Mouse (Mus musculus) CH12.LX (cell line): ENCODE measurements around the gene Actr5. TPM values are rescaled to one million over a fixed set of nuclear protein-coding genes. Genes with fewer than 3 reads are reported as not detected.
A peak's percentile ranks its signal among the peaks of the same experiment; 100 is the strongest.

Source experiments
- DNase-seq: peaks from one replicate; pipeline ENCODE4 v3.0.0-alpha.2; 2013; ENCODE audit errors: extremely low read depth
- H3K27ac ChIP-seq: 2 replicates; pipeline ENCODE4 v1.5.1; 2012; ENCODE audit warnings: low read depth, mild to moderate bottlenecking, control low read depth, moderate library complexity; ENCODE audit not compliant: insufficient read depth
- H3K27me3 ChIP-seq: replicated peaks from 2 replicates; pipeline ENCODE3; 2012; ENCODE audit warnings: inconsistent platforms
- H3K36me3 ChIP-seq, 2 experiments: replicated peaks in 1 of 2; 2 replicates each; pipeline versions ENCODE3 to v1.6.1; 2012; ENCODE audit warnings: inconsistent platforms in 1 of 2, low read length in 1 of 2, mild to moderate bottlenecking in 1 of 2, mixed read lengths in 1 of 2, moderate library complexity in 1 of 2; ENCODE audit not compliant: control insufficient read depth in 1 of 2, insufficient read depth in 1 of 2
- H3K4me1 ChIP-seq, 2 experiments: 2 replicates each; pipeline ENCODE4 v1.6.1; 2012; ENCODE audit warnings: inconsistent platforms in 1 of 2, moderate library complexity in 1 of 2; ENCODE audit not compliant: insufficient read depth in 2 of 2, control insufficient read depth in 1 of 2
- H3K4me2 ChIP-seq: 2 replicates; pipeline ENCODE4 v1.6.1; 2012; ENCODE audit warnings: low read depth, mild to moderate bottlenecking, control low read depth; ENCODE audit not compliant: poor library complexity, insufficient read depth, severe bottlenecking
- H3K4me3 ChIP-seq, 3 experiments: fragments of 150-350 bp in 1 of 3; sonication (generic) in 1 of 3; replicated peaks in 1 of 3; 2 replicates each; pipeline versions ENCODE3 to v1.5.1; 2011 to 2012; ENCODE audit warnings: low read depth in 2 of 3, low read length in 2 of 3, mild to moderate bottlenecking in 2 of 3, moderate library complexity in 2 of 3, control low read depth in 1 of 3, improper control_type of control experiment in 1 of 3, inconsistent platforms in 1 of 3, mixed read lengths in 1 of 3; ENCODE audit not compliant: poor library complexity in 1 of 3
- H3K79me2 ChIP-seq: replicated peaks from 2 replicates; pipeline ENCODE4 v1.6.1; 2012; ENCODE audit warnings: mild to moderate bottlenecking, moderate library complexity; ENCODE audit not compliant: control insufficient read depth, poor library complexity, insufficient read depth, severe bottlenecking; ENCODE audit errors: extremely low read depth
- H3K9ac ChIP-seq: 2 replicates; pipeline ENCODE4 v1.6.1; 2012; ENCODE audit warnings: low read depth, mild to moderate bottlenecking, control low read depth, moderate library complexity; ENCODE audit not compliant: insufficient read depth
- H3K9me3 ChIP-seq: replicated peaks from 2 replicates; pipeline ENCODE3; 2012; ENCODE audit warnings: low read length, inconsistent platforms, mixed read lengths
- CHD2 ChIP-seq: IDR thresholded peaks from 2 replicates; pipeline ENCODE4 v1.6.1; 2011; ENCODE audit warnings: low read length, improper control_type of control experiment
- CTCF ChIP-seq, 2 experiments: IDR thresholded peaks in 1 of 2; conservative IDR thresholded peaks in 1 of 2; 2 replicates each; pipeline ENCODE4 v1.5.1; 2011 to 2012; ENCODE audit warnings: low read depth in 2 of 2, low read length in 2 of 2, improper control_type of control experiment in 1 of 2, inconsistent platforms in 1 of 2, mild to moderate bottlenecking in 1 of 2, moderate library complexity in 1 of 2
- E2F4 ChIP-seq: IDR thresholded peaks from 2 replicates; pipeline ENCODE4 v1.6.1; 2011; ENCODE audit warnings: low read depth, low read length, improper control_type of control experiment; ENCODE audit not compliant: insufficient replicate concordance
- ELF1 ChIP-seq: IDR thresholded peaks from 2 replicates; pipeline ENCODE4 v1.6.1; 2014; ENCODE audit warnings: low read depth, mild to moderate bottlenecking, inconsistent platforms, low read length, improper control_type of control experiment
- EP300 ChIP-seq: IDR thresholded peaks from 2 replicates; pipeline ENCODE4 v1.6.1; 2011; ENCODE audit warnings: low read length, improper control_type of control experiment
- GABPA ChIP-seq: IDR thresholded peaks from 2 replicates; pipeline ENCODE4 v1.6.1; 2012; ENCODE audit warnings: low read depth, low read length, improper control_type of control experiment, inconsistent platforms; ENCODE audit not compliant: insufficient replicate concordance
- IRF4 ChIP-seq: IDR thresholded peaks from 2 replicates; pipeline ENCODE4 v1.6.1; 2014; ENCODE audit warnings: low read depth, mild to moderate bottlenecking, inconsistent platforms, low read length, improper control_type of control experiment
- JUN ChIP-seq: IDR thresholded peaks from 2 replicates; pipeline ENCODE4 v1.6.1; 2011; ENCODE audit warnings: low read depth, mild to moderate bottlenecking, low read length, improper control_type of control experiment, moderate library complexity; ENCODE audit not compliant: insufficient read depth
- JUND ChIP-seq: conservative IDR thresholded peaks from 2 replicates; pipeline ENCODE4 v1.6.1; 2011; ENCODE audit warnings: low read depth, low read length, improper control_type of control experiment
- MAFK ChIP-seq: IDR thresholded peaks from 2 replicates; pipeline ENCODE4 v1.6.1; 2011; ENCODE audit warnings: low read length, improper control_type of control experiment; ENCODE audit not compliant: insufficient replicate concordance
- MXI1 ChIP-seq: IDR thresholded peaks from 2 replicates; pipeline ENCODE4 v1.6.1; 2011; ENCODE audit warnings: mild to moderate bottlenecking, low read depth, low read length, improper control_type of control experiment
- MYC ChIP-seq: IDR thresholded peaks from 2 replicates; pipeline ENCODE4 v1.6.1; 2011; ENCODE audit warnings: low read depth, mild to moderate bottlenecking, improper control_type of control experiment, low read length
- NELFE ChIP-seq: IDR thresholded peaks from 2 replicates; pipeline ENCODE4 v1.6.1; 2011; ENCODE audit warnings: low read depth, low read length, improper control_type of control experiment
- POLR2A ChIP-seq: IDR thresholded peaks from 2 replicates; pipeline ENCODE4 v1.6.1; 2011; ENCODE audit warnings: low read depth, mild to moderate bottlenecking, improper control_type of control experiment, low read length
- POLR2AphosphoS2 ChIP-seq: IDR thresholded peaks from 2 replicates; pipeline ENCODE4 v1.6.1; 2011; ENCODE audit warnings: low read depth, low read length, improper control_type of control experiment
- RAD21 ChIP-seq: IDR thresholded peaks from 2 replicates; pipeline ENCODE4 v1.6.1; 2011; ENCODE audit warnings: low read depth, mild to moderate bottlenecking, low read length, improper control_type of control experiment, moderate library complexity
- RCOR1 ChIP-seq: conservative IDR thresholded peaks from 2 replicates; pipeline ENCODE4 v1.6.1; 2012; ENCODE audit warnings: low read depth, mild to moderate bottlenecking, inconsistent platforms, low read length, improper control_type of control experiment
- SIN3A ChIP-seq: IDR thresholded peaks from 2 replicates; pipeline ENCODE4 v1.6.1; 2012; ENCODE audit warnings: low read length, improper control_type of control experiment, inconsistent platforms
- TCF12 ChIP-seq: IDR thresholded peaks from 2 replicates; pipeline ENCODE4 v1.6.1; 2014; ENCODE audit warnings: low read depth, mild to moderate bottlenecking, inconsistent platforms, low read length, improper control_type of control experiment
- UBTF ChIP-seq: IDR thresholded peaks from 2 replicates; pipeline ENCODE4 v1.6.1; 2012; ENCODE audit warnings: low read depth, mild to moderate bottlenecking, inconsistent platforms, low read length, improper control_type of control experiment, moderate library complexity
- ZC3H11A ChIP-seq: IDR thresholded peaks from 2 replicates; pipeline ENCODE4 v1.6.1; 2012; ENCODE audit warnings: low read depth, mild to moderate bottlenecking, inconsistent platforms, low read length, improper control_type of control experiment
- ZMIZ1 ChIP-seq: IDR thresholded peaks from 2 replicates; pipeline ENCODE4 v1.6.1; 2012; ENCODE audit warnings: low read depth, mild to moderate bottlenecking, inconsistent platforms, low read length, improper control_type of control experiment
- ZNF384 ChIP-seq: IDR thresholded peaks from 2 replicates; pipeline ENCODE4 v1.6.1; 2012; ENCODE audit warnings: low read depth, low read length, improper control_type of control experiment, inconsistent platforms
- dilution Hi-C: fragments of 300-500 bp; cut with MboI; formaldehyde crosslinking; loops from 2 replicates; pipeline ENCODE4 v1.14.3; 2020; ENCODE audit warnings: low sequenced_read_pairs; ENCODE audit not compliant: extremely low pct_unique_long_range_greater_than_20kb, extremely low pct_ligation_motif_present
- in situ Hi-C: fragments of 300-500 bp; cut with MboI; formaldehyde crosslinking; loops from 3 replicates; pipeline ENCODE4 v1.14.3; 2019; ENCODE audit warnings: low sequenced_read_pairs, low pct_ligation_motif_present, low pct_unique_long_range_greater_than_20kb, mixed read lengths
- polyA plus RNA-seq: library from polyadenylated mRNA; unstranded; fragments of >175 nt; gene quantifications from 2 replicates; pipeline ENCODE4 v1.2.1, GENCODE M21; 2012; ENCODE audit warnings: low read depth; ENCODE audit not compliant: insufficient read length
- total RNA-seq, 2 experiments: library from RNA; depleted of rRNA; stranded (reverse); fragments of 300-350 nt in 1 of 2; fragments of >200 nt in 1 of 2; gene quantifications; 2 replicates each; pipeline ENCODE4 v1.2.3; 2012 to 2014

The Actr5 gene
- total and polyA plus RNA-seq, 3 experiments = 13.9 to 20.3 (median 19.8) TPM

DNA sequence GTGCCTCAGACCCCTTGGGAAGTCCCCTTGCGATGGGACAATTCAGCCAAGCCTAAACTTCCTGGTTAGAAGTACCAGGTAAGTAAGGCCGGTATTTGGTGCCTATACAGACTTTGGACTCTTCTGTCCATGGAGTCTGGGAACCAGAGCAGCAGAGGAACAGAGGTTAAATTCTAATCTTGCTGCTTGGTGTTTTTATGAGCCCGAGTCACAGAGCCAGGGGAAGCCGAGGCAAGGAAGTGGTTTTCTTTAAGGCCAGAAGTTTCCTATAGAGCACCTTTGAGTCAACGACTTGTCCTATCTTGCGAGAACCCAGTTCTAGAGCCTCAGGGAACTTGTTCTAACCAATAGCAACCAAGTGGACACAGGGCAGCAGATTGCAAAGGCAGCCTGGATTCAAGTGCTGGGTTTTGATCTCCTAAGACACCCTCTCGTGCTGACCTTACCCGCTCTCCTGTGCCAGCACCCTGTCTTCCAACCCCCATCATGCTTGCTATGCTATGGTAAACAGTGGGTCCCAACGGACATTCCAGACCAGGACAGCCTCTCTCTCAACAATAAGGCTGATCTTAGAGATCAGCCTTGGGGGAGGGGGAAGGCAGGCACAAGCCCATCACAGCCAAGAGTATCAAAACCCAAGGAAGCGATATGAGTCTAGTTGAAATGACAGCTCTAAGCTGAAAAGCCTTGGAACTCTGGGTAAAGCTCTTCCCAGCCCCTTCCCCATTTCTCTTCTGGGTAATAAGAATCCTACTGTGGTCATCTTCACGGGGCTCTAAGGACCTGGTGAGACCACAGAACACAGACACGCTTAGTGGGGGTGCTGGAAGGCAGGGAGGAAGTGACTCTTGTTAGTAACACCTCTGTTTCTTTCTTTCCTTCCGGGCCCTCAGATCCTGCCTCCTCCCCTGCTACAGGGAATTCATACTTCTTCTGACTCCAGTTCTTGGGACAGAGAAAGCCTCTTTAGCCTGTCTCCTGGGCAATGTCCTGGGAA lies 44.8 kb downstream of the Actr5 start (continued):
- no peak for TF ChIP-seq ZMIZ1
- 0 out of 2 replicates have a peak, but pooled peaks have one; percentile 24 for TF ChIP-seq MXI1
- TF ChIP-seq IRF4 = no peak
- TF ChIP-seq JUND = no peak
- TF ChIP-seq POLR2A = no peak
- TF ChIP-seq UBTF = 0 out of 2 replicates have a peak, but pooled peaks have one; percentile 26
- TF ChIP-seq JUN = no peak
- 0 out of 2 replicates have a peak, but pooled peaks have one; percentile 10 for TF ChIP-seq EP300
- no peak for TF ChIP-seq ZC3H11A
- no peak for TF ChIP-seq MAFK
- no peak for TF ChIP-seq ZNF384
- TF ChIP-seq, all 38 proteins: peak for 9

DNA sequence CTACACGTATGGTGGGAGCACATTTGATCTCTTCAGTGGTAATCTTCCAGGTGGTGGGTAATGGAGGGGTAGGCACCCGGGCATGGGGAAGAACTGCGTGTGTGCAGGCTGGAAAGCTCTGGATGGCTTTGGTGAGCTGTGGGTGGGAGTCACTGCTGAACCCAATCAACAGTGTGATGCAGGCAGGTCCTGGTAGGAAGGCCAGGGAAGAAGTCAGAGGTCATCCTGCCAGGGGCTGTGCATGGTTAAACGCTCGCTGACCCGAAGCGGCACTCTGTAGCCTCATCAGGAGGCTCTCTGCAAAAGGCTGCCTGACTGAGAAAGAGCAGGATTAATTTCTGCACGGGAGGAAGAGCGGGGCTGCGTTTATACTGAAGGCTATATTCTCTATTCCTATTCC lies 45.9 kb downstream of the Actr5 start:
- DNase-seq = no peak
- Histone ChIP-seq H3K9me3 (peaks cover 8% of the 10 kb centered on the region), H3K79me2 (peaks cover 85% of the 10 kb centered on the region), H3K27ac (peak overlapping the region; percentile 83; the same call in 1 of the 2 replicates), H3K9ac (no peak overlapping the region; the same call in 1 of the 2 replicates), H3K27me3 (no peaks in the 10 kb centered on the region), H3K36me3 (peaks cover 5 to 60% of the 10 kb centered on the region in 2 experiments), H3K4me2 (peak overlapping the region; percentile 87), H3K4me3 (peak overlapping the region; percentile 85 to 97 (median 96)), H3K4me1 (peaks cover 24 to 63% of the 10 kb centered on the region in 2 experiments)
- TF ChIP-seq ELF1 = no peak
- no peak for TF ChIP-seq RAD21
- no peak for TF ChIP-seq ZC3H11A
- TF ChIP-seq UBTF = 0 out of 2 replicates have a peak, but pooled peaks have one; percentile 19
- 0 out of 2 replicates have a peak, but pooled peaks have one; percentile 7 for TF ChIP-seq POLR2AphosphoS2
- no peak for TF ChIP-seq E2F4
- 0 out of 2 replicates have a peak, but pooled peaks have one; percentile 7 for TF ChIP-seq TCF12
- no peak for TF ChIP-seq CTCF (conservative IDR thresholded peaks at IDR 0.05 in 1 of 2, IDR thresholded peaks at IDR 0.05 in 1 of 2; ENCODE audit: low read depth in 2 of 2, low read length in 2 of 2)
- TF ChIP-seq JUND = no peak
- no peak for TF ChIP-seq NELFE
- no peak for TF ChIP-seq RCOR1
- no peak for TF ChIP-seq MYC
- no peak for TF ChIP-seq SIN3A
- no peak; the same call in 1 of the 2 replicates for TF ChIP-seq MXI1
- no peak for TF ChIP-seq GABPA
- no peak for TF ChIP-seq MAFK
- TF ChIP-seq CHD2 = no peak
- no peak for TF ChIP-seq ZNF384
- in situ Hi-C loops (no loop called here), dilution Hi-C loops (no loop called here)
